Mouse (Mus musculus) adrenal gland, postnatal 10 days (tissue): ENCODE measurements around the gene Hus1. TPM values are rescaled to one million over a fixed set of nuclear protein-coding genes. Genes with fewer than 3 reads are reported as not detected.
A peak's percentile ranks its signal among the peaks of the same experiment; 100 is the strongest.

ENCODE experiments used
- DNase-seq: peaks from one replicate; pipeline ENCODE4 v3.0.0; 2021; ENCODE audit warnings: mixed read lengths
- long read RNA-seq, 2 experiments: library from polyadenylated mRNA; stranded (forward); transcript quantifications; one replicate each; pipeline ENCODE4 v2.0.0; 2021
- total RNA-seq, 2 experiments: library from RNA; stranded (reverse); gene quantifications; 2 replicates each; pipeline ENCODE4 v1.2.3; 2021

Hus1 gene
- total RNA-seq: 10 to 100 TPM in 1 of 2 experiments, 1 to 10 TPM in 1; 8.7 to 11.0 TPM
- long read RNA-seq, experiment 1: 0 reads
- long read RNA-seq, experiment 2, partial matches to known transcripts: 0 of 5 reads
- long read RNA-seq, experiment 2, other reads (novel, unspliced or antisense): 4 of 5 reads

GRCm38 (mm10) chr11:9010853-9011339 lies at the start of gene Hus1:
Gene Hus1 (minus strand): TSS chr11:9011191.
- DNase-seq: peak; percentile 96

- DNase-seq: no peak
Observed at GRCm38 (mm10) chr11:9060484-9060883, 49.5 kb upstream of the Hus1 start.

- no peak for DNase-seq
Observed at GRCm38 (mm10) chr11:9060029-9060428, 49.0 kb upstream of the Hus1 start.

GRCm38 (mm10) chr11:9057711-9058110 lies 46.7 kb upstream of the Hus1 start:
- DNase-seq: no peak

- DNase-seq: no peak
Observed at GRCm38 (mm10) chr11:9056937-9057336, 45.9 kb upstream of the Hus1 start.

- DNase-seq: no peak
Observed at GRCm38 (mm10) chr11:9051895-9052294, 40.9 kb upstream of the Hus1 start.

- no peak for DNase-seq
Observed at GRCm38 (mm10) chr11:9050241-9050640, 39.2 kb upstream of the Hus1 start.

GRCm38 (mm10) chr11:9048703-9049060 lies 37.7 kb upstream of the Hus1 start, which contains the start of gene Sun3:
Gene Sun3 (minus strand): TSS chr11:9048991.
- no peak for DNase-seq

- DNase-seq: peak; percentile 91
Observed at GRCm38 (mm10) chr11:9048011-9048702, 37.2 kb upstream of the Hus1 start, which contains the start of gene Gm11992. Gene Gm11992 (plus strand): TSS chr11:9048594.

GRCm38 (mm10) chr11:9047044-9047443 lies 36.1 kb upstream of the Hus1 start:
- peak; percentile 3 for DNase-seq

- DNase-seq: no peak
Observed at GRCm38 (mm10) chr11:9046546-9046945, 35.6 kb upstream of the Hus1 start.

GRCm38 (mm10) chr11:9031530-9031929 lies 20.5 kb upstream of the Hus1 start:
- DNase-seq: no peak

- no peak for DNase-seq
Observed at GRCm38 (mm10) chr11:9025211-9025610, 14.2 kb upstream of the Hus1 start.

GRCm38 (mm10) chr11:9024782-9025181 lies 13.8 kb upstream of the Hus1 start:
- no peak for DNase-seq

GRCm38 (mm10) chr11:9020207-9020606 lies 9.2 kb upstream of the Hus1 start:
- DNase-seq: no peak

GRCm38 (mm10) chr11:9018491-9019267 lies 7.7 kb upstream of the Hus1 start:
- DNase-seq: no peak

GRCm38 (mm10) chr11:9014740-9015139 lies 3.7 kb upstream of the Hus1 start:
- DNase-seq: no peak

- DNase-seq: no peak
Observed at GRCm38 (mm10) chr11:9011348-9011747, 357 bp upstream of the Hus1 start.

GRCm38 (mm10) chr11:9010416-9010815 lies 575 bp downstream of the Hus1 start:
- DNase-seq: peak; percentile 38

GRCm38 (mm10) chr11:9008761-9009160 lies 2.2 kb downstream of the Hus1 start:
- no peak for DNase-seq

- DNase-seq: no peak
Observed at GRCm38 (mm10) chr11:8988084-8988483, 22.9 kb downstream of the Hus1 start.

- peak; percentile 18 for DNase-seq
Observed at GRCm38 (mm10) chr11:8986058-8986457, 24.9 kb downstream of the Hus1 start.

GRCm38 (mm10) chr11:8983237-8983861 lies 27.6 kb downstream of the Hus1 start:
- DNase-seq: peak; percentile 86
